Mouse (Mus musculus): ENCODE results near the gene Reps2. TPM values are rescaled to one million over a fixed set of nuclear protein-coding genes. Genes with fewer than 3 reads are reported as not detected.

Gene Reps2
- polyA plus RNA-seq, 1 experiment from 2014 or later: 2.3 TPM

DNA sequence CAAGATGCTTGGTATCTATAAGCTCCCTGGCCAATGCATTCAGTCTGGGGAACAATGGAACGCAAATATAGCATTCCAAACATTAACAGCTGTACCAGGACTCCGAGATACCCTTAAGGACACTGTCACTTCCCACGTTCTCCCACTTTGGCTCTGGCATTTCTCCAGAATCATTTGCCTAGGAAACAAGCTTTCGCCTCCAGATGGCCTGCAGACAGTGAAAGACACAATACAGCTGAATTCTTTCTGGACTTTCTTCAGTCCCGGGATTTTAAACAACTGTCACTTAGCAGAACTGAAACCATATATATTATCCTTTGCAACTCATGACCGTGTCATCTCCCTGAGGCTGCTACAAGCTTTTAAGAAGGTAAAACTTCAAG lies 87.0 kb downstream of the Reps2 start:
- no peaks in the 10 kb centered on the region for H3K27me3 ChIP-seq (ENCODE audit: control insufficient read depth, insufficient read depth, low read length)
- H3K36me3 ChIP-seq (ENCODE audit: control insufficient read depth, insufficient read depth, low read length): no peaks in the 10 kb centered on the region
- no peak for ATAC-seq (ENCODE audit: low FRiP score, low TSS enrichment)
- H3K4me1 ChIP-seq (ENCODE audit: control insufficient read depth, insufficient read depth, low read length): no peaks in the 10 kb centered on the region
- no peak overlapping the region for H3K4me3 ChIP-seq (ENCODE audit: low read length)
- H3K9ac ChIP-seq (ENCODE audit: low read depth, low read length): no peak overlapping the region
- no peaks in the 10 kb centered on the region for H3K9me3 ChIP-seq (ENCODE audit: control insufficient read depth, low read length)
- no peak overlapping the region for H3K27ac ChIP-seq (ENCODE audit: low read depth, low read length)
- H3K4me2 ChIP-seq (replicated peaks; ENCODE audit: low read depth, low read length): no peak overlapping the region
- 69% methylated on average over 6 of the region's 6 CpGs for WGBS

DNA sequence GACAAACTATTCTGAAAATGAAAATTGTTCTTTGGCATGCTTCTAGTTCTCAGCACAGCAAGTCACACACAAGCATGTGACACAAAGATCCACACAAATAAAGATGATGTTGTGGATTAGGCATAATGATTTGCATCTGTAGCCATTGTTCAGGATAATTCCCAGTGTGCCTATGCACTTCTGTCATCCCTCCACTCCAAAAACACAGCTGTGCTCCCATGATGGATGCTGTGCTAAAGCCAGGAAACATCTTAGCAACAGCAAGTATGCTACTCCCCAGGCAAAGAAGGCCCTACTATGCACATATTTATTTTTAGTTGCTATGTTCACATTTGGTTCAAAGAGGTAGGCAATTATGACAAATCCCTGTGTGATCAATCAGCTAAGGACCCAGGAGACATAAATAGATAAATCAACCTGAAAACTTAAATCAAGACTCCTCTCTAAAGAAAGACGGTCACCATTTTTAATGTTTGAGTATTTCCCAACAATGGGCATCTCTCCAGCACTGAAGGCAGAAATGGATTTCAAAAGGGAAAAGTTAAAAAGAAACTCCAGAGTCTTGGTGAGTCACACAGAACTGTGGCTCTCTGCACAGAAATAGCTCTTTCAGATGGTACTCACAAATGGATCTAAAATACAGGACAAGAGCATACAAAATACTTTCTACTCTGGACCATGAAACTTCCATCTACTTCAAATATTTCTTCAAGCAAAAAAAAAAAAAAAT lies 87.6 kb downstream of the Reps2 start:
- 78% methylated on average over 1 of the region's 1 CpGs for WGBS
- no peak overlapping the region for H3K4me3 ChIP-seq (ENCODE audit: low read length)
- no peak for ATAC-seq (ENCODE audit: low FRiP score, low TSS enrichment)

DNA sequence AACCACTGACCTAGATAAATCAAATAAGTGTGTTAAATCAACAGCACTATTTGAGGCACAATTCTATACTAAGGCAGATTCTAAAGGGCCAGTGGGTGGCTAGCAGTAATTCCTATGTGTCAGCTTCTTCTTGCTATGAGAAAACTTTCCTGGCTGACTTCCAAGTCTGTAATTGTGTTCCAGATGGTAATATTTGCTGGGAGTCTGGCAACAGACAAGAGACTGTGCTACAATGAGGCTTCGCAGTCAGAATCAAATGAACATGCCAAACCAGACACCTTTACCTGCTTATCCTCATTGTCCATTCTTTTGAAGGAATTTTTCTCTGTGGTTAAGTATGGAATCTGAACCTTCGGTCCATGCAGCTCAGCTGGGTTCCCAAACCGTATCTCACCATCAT lies 88.9 kb downstream of the Reps2 start:
- Histone ChIP-seq H3K4me3 (ENCODE audit: low read length) (no peak overlapping the region), H3K9me3 (ENCODE audit: control insufficient read depth, low read length) (no peaks in the 10 kb centered on the region), H3K4me1 (ENCODE audit: control insufficient read depth, insufficient read depth, low read length) (no peaks in the 10 kb centered on the region), H3K9ac (ENCODE audit: low read depth, low read length) (no peak overlapping the region), H3K27me3 (ENCODE audit: control insufficient read depth, insufficient read depth, low read length) (no peaks in the 10 kb centered on the region), H3K4me2 (replicated peaks; ENCODE audit: low read depth, low read length) (no peak overlapping the region), H3K27ac (ENCODE audit: low read depth, low read length) (no peak overlapping the region), H3K36me3 (ENCODE audit: control insufficient read depth, insufficient read depth, low read length) (no peaks in the 10 kb centered on the region)
- WGBS: 73% methylated on average over 3 of the region's 3 CpGs
- ATAC-seq (ENCODE audit: low FRiP score, low TSS enrichment): no peak

More for the DNA sequence above, 87.6 kb downstream of the Reps2 start:
- Histone ChIP-seq H3K36me3 (ENCODE audit: control insufficient read depth, insufficient read depth, low read length) (no peaks in the 10 kb centered on the region), H3K4me1 (ENCODE audit: control insufficient read depth, insufficient read depth, low read length) (no peaks in the 10 kb centered on the region), H3K9me3 (ENCODE audit: control insufficient read depth, low read length) (no peaks in the 10 kb centered on the region), H3K9ac (ENCODE audit: low read depth, low read length) (no peak overlapping the region), H3K4me2 (replicated peaks; ENCODE audit: low read depth, low read length) (no peak overlapping the region), H3K27me3 (ENCODE audit: control insufficient read depth, insufficient read depth, low read length) (no peaks in the 10 kb centered on the region), H3K27ac (ENCODE audit: low read depth, low read length) (no peak overlapping the region)

DNA sequence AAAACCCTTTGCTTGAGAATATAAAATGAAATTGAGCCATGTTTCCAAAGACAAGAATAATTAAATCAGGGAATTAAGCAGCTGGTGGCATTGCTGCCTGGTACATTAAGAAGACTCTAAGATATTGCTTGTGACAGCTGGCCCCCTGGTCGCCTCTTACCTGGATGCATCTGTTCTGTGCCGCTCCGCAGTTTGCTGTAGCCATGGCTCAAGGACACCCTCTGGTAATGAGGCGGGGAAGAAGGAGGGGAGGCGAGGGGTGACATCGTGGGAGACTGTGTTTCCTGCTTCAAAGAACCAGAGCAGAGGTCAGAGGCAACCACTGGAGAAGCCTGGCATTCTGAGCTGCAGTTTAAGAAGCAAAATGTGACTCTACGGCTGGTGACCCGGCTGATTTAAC lies 91.1 kb downstream of the Reps2 start:
- H3K9ac ChIP-seq (ENCODE audit: low read depth, low read length): no peak overlapping the region
- H3K27me3 ChIP-seq (ENCODE audit: control insufficient read depth, insufficient read depth, low read length): no peaks in the 10 kb centered on the region
- H3K36me3 ChIP-seq (ENCODE audit: control insufficient read depth, insufficient read depth, low read length): no peaks in the 10 kb centered on the region
- no peak for ATAC-seq (ENCODE audit: low FRiP score, low TSS enrichment)
- no peak overlapping the region for H3K27ac ChIP-seq (ENCODE audit: low read depth, low read length)
- 49% methylated on average over 8 of the region's 8 CpGs for WGBS
- no peaks in the 10 kb centered on the region for H3K9me3 ChIP-seq (ENCODE audit: control insufficient read depth, low read length)
- H3K4me1 ChIP-seq (ENCODE audit: control insufficient read depth, insufficient read depth, low read length): no peaks in the 10 kb centered on the region
- H3K4me3 ChIP-seq (ENCODE audit: low read length): no peak overlapping the region
- H3K4me2 ChIP-seq (replicated peaks; ENCODE audit: low read depth, low read length): no peak overlapping the region

DNA sequence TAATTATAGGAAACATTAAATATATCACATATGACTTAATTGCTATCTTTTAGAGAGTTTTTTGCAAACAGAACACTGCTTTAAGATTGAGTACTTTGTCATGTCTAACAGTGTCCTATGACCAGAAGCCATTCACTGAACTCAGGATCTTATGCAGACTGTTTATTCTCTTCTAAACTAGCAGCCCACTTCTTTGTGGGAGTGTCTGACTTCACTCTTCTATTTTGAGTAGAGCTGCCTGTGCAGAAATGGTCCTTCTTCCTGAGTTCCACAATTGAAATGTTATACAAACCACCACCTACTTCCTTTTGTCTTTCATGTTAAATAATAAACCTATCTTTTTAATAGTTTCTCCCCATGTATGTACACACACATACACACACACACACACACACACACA lies 98.4 kb downstream of the Reps2 start:
- Histone ChIP-seq H3K4me1 (ENCODE audit: control insufficient read depth, insufficient read depth, low read length) (no peaks in the 10 kb centered on the region), H3K4me2 (replicated peaks; ENCODE audit: low read depth, low read length) (no peak overlapping the region), H3K27ac (ENCODE audit: low read depth, low read length) (no peak overlapping the region), H3K27me3 (ENCODE audit: control insufficient read depth, insufficient read depth, low read length) (no peaks in the 10 kb centered on the region), H3K9ac (ENCODE audit: low read depth, low read length) (no peak overlapping the region), H3K36me3 (ENCODE audit: control insufficient read depth, insufficient read depth, low read length) (no peaks in the 10 kb centered on the region), H3K9me3 (ENCODE audit: control insufficient read depth, low read length) (no peaks in the 10 kb centered on the region), H3K4me3 (ENCODE audit: low read length) (no peak overlapping the region)
- no peak for ATAC-seq (ENCODE audit: low FRiP score, low TSS enrichment)

DNA sequence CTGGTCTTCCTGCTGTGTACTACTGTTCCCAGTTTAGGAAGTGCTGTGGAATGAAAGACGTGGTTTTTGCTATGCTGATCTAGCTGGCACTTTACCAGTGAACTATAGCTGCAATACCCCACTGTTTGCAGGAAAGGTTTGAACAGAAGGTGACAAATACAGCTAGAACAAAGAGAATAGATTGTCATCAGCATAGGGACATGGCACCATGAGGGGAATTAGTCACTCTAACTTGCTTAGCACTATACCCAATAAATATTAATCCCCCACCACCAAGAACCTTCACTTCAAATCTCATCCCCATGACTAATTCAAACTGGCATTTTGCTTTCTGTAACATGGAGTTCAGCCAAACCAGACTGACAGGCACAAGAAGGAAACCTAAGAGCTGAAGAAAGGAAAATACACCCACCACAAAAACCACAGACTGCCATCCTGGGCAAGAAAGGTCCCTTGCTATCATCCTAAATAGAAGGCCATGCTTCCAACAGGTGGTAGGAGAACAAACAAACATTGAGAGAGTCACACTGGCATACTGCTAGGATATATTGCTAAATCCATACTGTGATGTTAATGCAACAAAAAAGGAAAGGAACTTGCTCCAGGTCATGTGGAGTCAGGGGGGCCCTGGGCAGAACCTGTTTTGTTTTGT lies 100.7 kb downstream of the Reps2 start:
- WGBS: 81% methylated on average over 1 of the region's 1 CpGs
- H3K9ac ChIP-seq (ENCODE audit: low read depth, low read length): no peak overlapping the region

DNA sequence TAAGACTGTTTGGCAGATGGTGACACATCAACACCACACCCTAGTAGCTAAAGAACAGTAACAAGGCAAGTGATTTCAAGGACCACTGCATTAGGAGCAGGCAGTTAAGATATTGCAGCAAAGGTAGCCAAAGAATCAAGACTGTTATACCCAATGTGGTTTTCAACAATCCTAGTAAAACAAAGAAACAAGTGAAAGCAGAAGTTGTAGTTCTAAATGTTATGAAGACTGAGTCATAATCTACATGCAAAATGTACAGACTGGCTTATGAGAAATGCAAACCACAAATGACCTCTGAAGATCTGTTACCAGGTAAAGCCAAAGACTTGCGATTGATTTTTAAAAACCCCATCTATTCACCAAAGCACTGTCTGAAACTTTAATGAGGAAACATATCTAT lies 101.5 kb downstream of the Reps2 start:
- H3K4me1 ChIP-seq (ENCODE audit: control insufficient read depth, insufficient read depth, low read length): no peaks in the 10 kb centered on the region
- no peak for ATAC-seq (ENCODE audit: low FRiP score, low TSS enrichment)
- no peak overlapping the region for H3K4me3 ChIP-seq (ENCODE audit: low read length)
- no peak overlapping the region for H3K9ac ChIP-seq (ENCODE audit: low read depth, low read length)
- no peaks in the 10 kb centered on the region for H3K36me3 ChIP-seq (ENCODE audit: control insufficient read depth, insufficient read depth, low read length)
- no peak overlapping the region for H3K27ac ChIP-seq (ENCODE audit: low read depth, low read length)
- WGBS: 97% methylated on average over 1 of the region's 1 CpGs
- no peaks in the 10 kb centered on the region for H3K27me3 ChIP-seq (ENCODE audit: control insufficient read depth, insufficient read depth, low read length)
- H3K9me3 ChIP-seq (ENCODE audit: control insufficient read depth, low read length): no peaks in the 10 kb centered on the region
- no peak overlapping the region for H3K4me2 ChIP-seq (replicated peaks; ENCODE audit: low read depth, low read length)

More for the DNA sequence above, 100.7 kb downstream of the Reps2 start:
- Histone ChIP-seq H3K4me1 (ENCODE audit: control insufficient read depth, insufficient read depth, low read length) (no peaks in the 10 kb centered on the region), H3K9me3 (ENCODE audit: control insufficient read depth, low read length) (no peaks in the 10 kb centered on the region), H3K4me3 (ENCODE audit: low read length) (no peak overlapping the region), H3K36me3 (ENCODE audit: control insufficient read depth, insufficient read depth, low read length) (no peaks in the 10 kb centered on the region), H3K27ac (ENCODE audit: low read depth, low read length) (no peak overlapping the region), H3K4me2 (replicated peaks; ENCODE audit: low read depth, low read length) (no peak overlapping the region), H3K27me3 (ENCODE audit: control insufficient read depth, insufficient read depth, low read length) (no peaks in the 10 kb centered on the region)
- no peak for ATAC-seq (ENCODE audit: low FRiP score, low TSS enrichment)

DNA sequence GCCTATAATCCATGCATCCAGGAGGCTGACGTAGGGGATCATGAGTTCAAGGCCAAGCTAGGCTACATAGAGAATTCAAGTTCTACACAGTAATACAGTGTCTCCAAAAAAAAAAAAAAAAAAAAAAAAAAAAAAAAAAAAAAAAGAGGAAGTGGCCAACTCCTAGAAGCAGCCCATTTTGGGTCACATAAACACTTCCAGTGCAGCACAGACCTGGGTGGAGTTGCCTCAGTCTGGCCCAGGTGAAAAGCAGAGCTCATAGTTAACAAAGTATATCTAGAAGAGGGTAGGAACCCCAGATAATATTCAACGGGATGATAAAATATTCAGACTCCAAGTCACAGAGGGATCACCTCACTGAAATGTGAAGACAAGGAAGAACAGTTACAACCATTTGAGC lies 112.4 kb downstream of the Reps2 start:
- 95% methylated on average over 2 of the region's 2 CpGs for WGBS

DNA sequence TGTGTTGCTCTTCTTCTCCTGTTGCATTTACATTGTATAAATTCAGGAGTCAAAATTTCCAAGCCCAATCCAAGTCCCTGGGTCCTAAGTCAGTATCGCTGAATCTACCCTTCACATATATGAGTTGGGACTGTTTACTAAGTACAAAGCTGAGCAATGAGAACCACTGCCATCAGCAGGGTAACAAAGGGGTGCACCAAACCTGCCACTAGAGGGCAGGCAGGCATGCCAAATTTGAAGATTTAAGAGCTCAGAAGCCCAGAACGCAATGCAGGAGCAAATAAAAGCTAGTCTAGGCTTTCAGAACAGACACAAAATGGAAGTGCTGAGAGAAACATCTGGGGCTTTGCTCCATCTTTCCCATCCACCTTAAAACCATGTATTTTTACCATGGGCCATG lies 116.2 kb downstream of the Reps2 start:
- Histone ChIP-seq H3K4me2 (replicated peaks; ENCODE audit: low read depth, low read length) (no peak overlapping the region), H3K9ac (ENCODE audit: low read depth, low read length) (no peak overlapping the region), H3K36me3 (ENCODE audit: control insufficient read depth, insufficient read depth, low read length) (no peaks in the 10 kb centered on the region), H3K27ac (ENCODE audit: low read depth, low read length) (no peak overlapping the region), H3K4me1 (ENCODE audit: control insufficient read depth, insufficient read depth, low read length) (no peaks in the 10 kb centered on the region), H3K27me3 (ENCODE audit: control insufficient read depth, insufficient read depth, low read length) (no peaks in the 10 kb centered on the region), H3K4me3 (ENCODE audit: low read length) (no peak overlapping the region), H3K9me3 (ENCODE audit: control insufficient read depth, low read length) (no peaks in the 10 kb centered on the region)
- no peak for ATAC-seq (ENCODE audit: low FRiP score, low TSS enrichment)
- 41% methylated on average over 2 of the region's 2 CpGs for WGBS

More for the DNA sequence above, 112.4 kb downstream of the Reps2 start:
- Histone ChIP-seq H3K4me1 (ENCODE audit: control insufficient read depth, insufficient read depth, low read length) (no peaks in the 10 kb centered on the region), H3K4me3 (ENCODE audit: low read length) (no peak overlapping the region), H3K9ac (ENCODE audit: low read depth, low read length) (no peak overlapping the region), H3K4me2 (replicated peaks; ENCODE audit: low read depth, low read length) (no peak overlapping the region), H3K27ac (ENCODE audit: low read depth, low read length) (no peak overlapping the region), H3K36me3 (ENCODE audit: control insufficient read depth, insufficient read depth, low read length) (no peaks in the 10 kb centered on the region), H3K27me3 (ENCODE audit: control insufficient read depth, insufficient read depth, low read length) (no peaks in the 10 kb centered on the region), H3K9me3 (ENCODE audit: control insufficient read depth, low read length) (no peaks in the 10 kb centered on the region)
- ATAC-seq (ENCODE audit: low FRiP score, low TSS enrichment): no peak

All from kidney, embryonic 14.5 days (tissue).